13 mouse cellular contexts compared by ENCODE assay signal in the genomic region with DNA sequence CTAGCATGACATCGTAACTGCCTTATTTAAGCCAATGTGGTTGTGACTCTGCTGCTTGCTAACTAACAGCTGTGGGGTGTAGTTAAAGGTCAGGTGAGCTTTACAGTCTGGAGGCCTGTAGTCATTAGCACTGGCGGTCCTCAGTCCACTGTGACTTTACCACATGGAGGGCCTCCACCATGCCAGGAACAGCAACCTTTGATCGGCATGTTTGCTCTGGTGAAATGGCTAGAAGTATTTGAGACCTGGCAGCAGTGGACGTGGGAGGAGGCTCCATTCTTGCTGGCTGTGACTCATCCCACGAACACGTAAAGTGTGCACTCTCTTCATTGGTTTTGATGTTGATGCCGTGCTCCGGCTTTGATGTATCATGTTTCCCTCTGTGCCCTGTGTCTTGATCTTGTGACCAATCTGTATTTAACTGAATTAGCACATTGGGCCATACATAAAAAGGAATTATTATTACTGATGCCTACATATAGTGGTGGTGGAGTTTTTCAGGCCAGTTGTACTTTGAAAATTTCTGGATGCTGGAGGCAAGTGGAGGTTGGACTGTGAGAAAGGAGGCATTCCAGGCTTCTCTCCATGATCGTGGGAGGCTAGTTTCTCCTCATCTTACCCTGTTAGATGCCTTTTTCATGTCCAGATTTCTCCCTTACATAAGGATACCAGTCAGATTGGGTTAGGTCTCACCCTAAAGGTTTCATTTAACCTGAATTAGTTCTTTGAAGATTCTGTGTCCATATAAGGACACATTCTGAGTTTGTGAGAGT. TPM values are rescaled to one million over a fixed set of nuclear protein-coding genes. Genes with fewer than 3 reads are reported as not detected.
DNase-seq lines count a peak whose midpoint lies in the region; ATAC-seq and TF ChIP-seq lines count a peak whose summit lies in the region.
"Had no signal": no experiment of that assay in that cellular context is flagged by ENCODE, and none has a peak within 500 bp of the region (broad histone marks: within the 10 kb centered on the region; RNA-seq: fewer than 3 reads in every experiment).

No protein-coding gene starts in this region.

- no peaks in the 10 kb centered on the region for H3K27me3 ChIP-seq in intestine, embryonic 16.5 days (replicated peaks; ENCODE audit: control insufficient read depth, insufficient read depth, low read length)
- H3K27me3 ChIP-seq in forebrain, postnatal 0 days (ENCODE audit: insufficient read depth, low read length), result no peaks in the 10 kb centered on the region

- 61% methylated on average over 9 of the region's 9 CpGs for WGBS in intestine, embryonic 16.5 days
- 89% methylated on average over 9 of the region's 9 CpGs for WGBS in forebrain, postnatal 0 days

- TF ChIP-seq CTCF in gastrocnemius, adult 2 months (IDR thresholded peaks at IDR 0.05), result no peak
- no peak for TF ChIP-seq CTCF in forebrain, postnatal 0 days (IDR thresholded peaks at IDR 0.05; ENCODE audit: low read depth)

- H3K9ac ChIP-seq in intestine, embryonic 16.5 days (ENCODE audit: low read depth, low read length), result no peak overlapping the region
- no peak overlapping the region for H3K9ac ChIP-seq in forebrain, postnatal 0 days
- H3K9ac ChIP-seq: lung, embryonic 14.5 days had no signal

- peak; percentile 88 for ATAC-seq in intestine, embryonic 16.5 days
- no peak for ATAC-seq in forebrain, postnatal 0 days

- H3K4me3 ChIP-seq in gastrocnemius, adult 2 months, result no peak overlapping the region
- H3K4me3 ChIP-seq in intestine, embryonic 16.5 days (ENCODE audit: low read length), result no peak overlapping the region
- no peak overlapping the region for H3K4me3 ChIP-seq in forebrain, postnatal 0 days (ENCODE audit: low read depth, low read length)
- H3K4me3 ChIP-seq: hindbrain, embryonic 10.5 days had no signal

- peak; percentile 24 for DNase-seq in gastrocnemius, adult 2 months
- no peak for DNase-seq in gastrocnemius, postnatal 10 days
- peak; percentile 46 for DNase-seq in urinary bladder, postnatal 25 days (ENCODE audit: low spot score)
- no peak for DNase-seq in urinary bladder, postnatal 10 days (ENCODE audit: low spot score)
- no peak for DNase-seq in thymus, postnatal 14 days
- DNase-seq in forebrain, postnatal 0 days, result no peak
- no peak for DNase-seq in spleen, postnatal 4 days (ENCODE audit: low spot score in 2 of 2)
- DNase-seq: lung, embryonic 14.5 days had no signal

- peak overlapping the region; percentile 56 for H3K27ac ChIP-seq in gastrocnemius, adult 2 months
- H3K27ac ChIP-seq in intestine, embryonic 16.5 days (ENCODE audit: low read length), result peak overlapping the region; percentile 43; the same call in 1 of the 2 replicates
- H3K27ac ChIP-seq in forebrain, postnatal 0 days (ENCODE audit: low read depth, low read length), result no peak overlapping the region
- H3K27ac ChIP-seq: hindbrain, embryonic 10.5 days had no signal

- no peak overlapping the region for H3K4me2 ChIP-seq in intestine, embryonic 16.5 days (ENCODE audit: low read depth, low read length)
- no peak overlapping the region for H3K4me2 ChIP-seq in forebrain, postnatal 0 days (ENCODE audit: low read depth)
- H3K4me2 ChIP-seq: lung, embryonic 14.5 days had no signal

- H3K4me1 ChIP-seq in intestine, embryonic 16.5 days (ENCODE audit: control insufficient read depth, insufficient read depth, low read length), result peaks cover 18% of the 10 kb centered on the region
- no peaks in the 10 kb centered on the region for H3K4me1 ChIP-seq in forebrain, postnatal 0 days (ENCODE audit: insufficient read depth)

- H3K36me3 ChIP-seq in intestine, embryonic 16.5 days (ENCODE audit: control insufficient read depth, insufficient read depth, low read length), result no peaks in the 10 kb centered on the region
- no peaks in the 10 kb centered on the region for H3K36me3 ChIP-seq in forebrain, postnatal 0 days (ENCODE audit: insufficient read depth)
- H3K36me3 ChIP-seq: hindbrain, embryonic 10.5 days had no signal

- intact Hi-C loops in gastrocnemius, adult 2 months (cut with DNase I), result no loop called here

- H3K9me3 ChIP-seq in intestine, embryonic 16.5 days (ENCODE audit: control insufficient read depth, low read length), result no peaks in the 10 kb centered on the region
- no peaks in the 10 kb centered on the region for H3K9me3 ChIP-seq in forebrain, postnatal 0 days (ENCODE audit: low read length)
- H3K9me3 ChIP-seq: hindbrain, embryonic 10.5 days had no signal

RNA-seq across cellular contexts. Expression of a gene that starts 5.9 kb away (rescaled TPM):
- not detected for total RNA-seq in gastrocnemius, adult 2 months (2021)
- not detected for total RNA-seq in gastrocnemius, postnatal 10 days (2021)
- polyA plus RNA-seq in intestine, embryonic 16.5 days (2015; fragmentation: Nextera tagmentation; extraction: Ambion mirVana), result 0.10 and 0.11 TPM in 2 replicates
- not detected in 2 replicates for total RNA-seq in forebrain, postnatal 0 days (2014; rRNA removed)
- polyA plus RNA-seq in forebrain, postnatal 0 days (2015; fragmentation: Nextera tagmentation; extraction: Ambion mirVana), result not detected in 2 replicates
- total RNA-seq: gastrocnemius, adult 8-10 months; left cerebral cortex, adult 18-20 months had no signal
- polyA plus RNA-seq: embryonic facial prominence, embryonic 11.5 days had no signal

Comparison
In these comparisons a context has a peak if more than half of its experiments do, and no peak if none do; other contexts are left out.
1. DNase-seq: peak in gastrocnemius, adult 2 months (single experiment) and urinary bladder, postnatal 25 days (single experiment); none in gastrocnemius, postnatal 10 days (single experiment), urinary bladder, postnatal 10 days (single experiment), thymus, postnatal 14 days (single experiment), forebrain, postnatal 0 days (single experiment) and spleen, postnatal 4 days (0 of 2).